Mouse (Mus musculus): Measurements from ENCODE around the gene Acox1.

- no peak for TF ChIP-seq CTCF (conservative IDR thresholded peaks at IDR 0.05; ENCODE audit: insufficient read depth, insufficient read length, low read depth, low read length)
- no peak for TF ChIP-seq POLR2A (IDR thresholded peaks at IDR 0.05; ENCODE audit: low read depth, low read length)
These were observed 45.7 kb upstream of the Acox1 start for GRCm38 (mm10) chr11:116244580-116244979.
